Mouse (Mus musculus) midbrain, embryonic 14.5 days (tissue): ENCODE measurements at regions not wholly inside any gene's neighbourhood (a gene's known extent, or its start where the extent isn't known, plus 50 kb on each side); places are given as distances from the start of the nearest gene placed in this dataset.

Experiments used
- ATAC-seq: fragments of 200-750 bp; cut with Nextera tagmentation; 2 replicates; pipeline ENCODE4 v1.8.0; 2017; ENCODE audit warnings: moderate number of reproducible peaks, moderate library complexity; ENCODE audit not compliant: low FRiP score, low TSS enrichment
- DNase-seq: peaks from one replicate; pipeline ENCODE4 v3.0.0-alpha.2; 2015
- H3K27ac ChIP-seq: fragments of 300-500 bp; sonication (generic); replicated peaks from 2 replicates; pipeline ENCODE4 v1.5.1; 2014; ENCODE audit warnings: mild to moderate bottlenecking, low read depth, low read length, moderate library complexity
- H3K27me3 ChIP-seq: fragments of 300-500 bp; sonication (generic); 2 replicates; pipeline ENCODE4 v1.6.1; 2014; ENCODE audit warnings: low read length, control low read depth, mixed read lengths; ENCODE audit not compliant: control insufficient read depth, insufficient read depth
- H3K36me3 ChIP-seq: fragments of 300-500 bp; sonication (generic); 2 replicates; pipeline ENCODE4 v1.6.1; 2014; ENCODE audit warnings: low read length, control low read depth; ENCODE audit not compliant: control insufficient read depth, insufficient read depth
- H3K4me1 ChIP-seq: fragments of 300-500 bp; sonication (generic); 2 replicates; pipeline ENCODE4 v1.6.1; 2014; ENCODE audit warnings: mild to moderate bottlenecking, antibody characterized with exemption, low read length, control low read depth; ENCODE audit not compliant: control insufficient read depth, insufficient read depth
- H3K4me2 ChIP-seq: fragments of 300-500 bp; sonication (generic); 2 replicates; pipeline ENCODE4 v1.6.1; 2014; ENCODE audit warnings: mild to moderate bottlenecking, low read length, moderate library complexity
- H3K4me3 ChIP-seq: fragments of 300-500 bp; sonication (generic); replicated peaks from 2 replicates; pipeline ENCODE4 v1.5.1; 2014; ENCODE audit warnings: low read depth, low read length
- H3K9ac ChIP-seq: fragments of 300-500 bp; sonication (generic); replicated peaks from 2 replicates; pipeline ENCODE4 v1.6.1; 2014; ENCODE audit warnings: mild to moderate bottlenecking, low read length, moderate library complexity
- H3K9me3 ChIP-seq: fragments of 300-500 bp; sonication (generic); 2 replicates; pipeline ENCODE4 v1.6.1; 2016; ENCODE audit warnings: low read length, control low read depth, mixed read lengths; ENCODE audit not compliant: control insufficient read depth
- WGBS: fragments of 180-500 bp; shearing (Covaris S2); extraction: QIAGEN DNeasy Blood & Tissue Kit; methylation state at CpG from one replicate; pipeline ENCODE4 v1.1.7; 2014; 5-methylcytosine and 5-hydroxymethylcytosine counted together

DNA sequence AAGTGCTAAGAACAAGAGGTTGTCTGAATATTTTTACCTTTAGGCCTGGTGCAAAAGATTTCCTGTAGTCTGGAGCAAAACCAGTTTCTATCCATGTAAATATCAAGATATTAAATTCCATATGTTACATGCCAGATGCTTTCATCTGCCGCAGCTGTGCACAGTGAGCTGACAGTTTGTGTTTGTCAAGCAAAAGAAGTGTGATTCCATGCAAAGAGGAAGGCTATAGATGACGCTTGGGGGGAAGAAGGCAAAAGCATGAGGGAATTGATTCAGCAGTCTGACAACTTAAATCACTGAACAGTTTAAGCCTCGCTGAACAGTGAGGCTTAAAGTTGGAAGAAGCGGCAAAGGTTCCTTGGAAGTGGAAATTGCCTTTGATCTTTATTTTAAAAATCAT, 109.2 kb upstream of the Pappa start:
- no peak overlapping the region for H3K9ac ChIP-seq
- 85% methylated on average over 4 of the region's 4 CpGs for WGBS

DNA sequence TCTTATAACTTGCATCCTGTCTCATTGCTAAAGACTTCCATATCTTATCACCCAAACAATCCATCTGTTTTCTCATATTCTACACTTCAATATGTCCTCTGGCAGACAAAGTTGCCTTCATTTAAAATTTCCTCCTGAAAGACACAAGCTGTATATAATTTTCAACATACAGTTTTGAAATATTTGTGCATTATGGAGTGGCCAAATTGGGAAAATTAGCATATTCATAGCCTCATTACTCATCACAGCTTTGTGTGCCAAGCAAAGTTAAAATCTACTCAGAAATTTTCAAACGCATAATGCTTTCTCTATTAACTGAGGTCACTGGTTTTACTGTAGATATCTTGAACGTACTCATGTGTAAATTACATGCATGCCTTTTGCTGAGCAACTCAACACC, 104.5 kb upstream of the Pappa start:
- H3K4me1 ChIP-seq, result no peaks in the 10 kb centered on the region
- H3K36me3 ChIP-seq, result no peaks in the 10 kb centered on the region
- H3K4me2 ChIP-seq, result no peak overlapping the region
- no peak overlapping the region for H3K27ac ChIP-seq
- no peak for DNase-seq
- H3K4me3 ChIP-seq, result no peak overlapping the region
- no peak for ATAC-seq
- H3K9me3 ChIP-seq, result no peaks in the 10 kb centered on the region
- H3K27me3 ChIP-seq, result no peaks in the 10 kb centered on the region
- no peak overlapping the region for H3K9ac ChIP-seq
- WGBS, result 80% methylated on average over 2 of the region's 2 CpGs

More for the DNA sequence above, 109.2 kb upstream of the Pappa start:
- ATAC-seq (no peak), DNase-seq (peak; percentile 1)
- Histone ChIP-seq H3K4me1 (no peaks in the 10 kb centered on the region), H3K9me3 (no peaks in the 10 kb centered on the region), H3K27ac (no peak overlapping the region), H3K4me2 (no peak overlapping the region), H3K4me3 (no peak overlapping the region), H3K36me3 (no peaks in the 10 kb centered on the region), H3K27me3 (no peaks in the 10 kb centered on the region)

DNA sequence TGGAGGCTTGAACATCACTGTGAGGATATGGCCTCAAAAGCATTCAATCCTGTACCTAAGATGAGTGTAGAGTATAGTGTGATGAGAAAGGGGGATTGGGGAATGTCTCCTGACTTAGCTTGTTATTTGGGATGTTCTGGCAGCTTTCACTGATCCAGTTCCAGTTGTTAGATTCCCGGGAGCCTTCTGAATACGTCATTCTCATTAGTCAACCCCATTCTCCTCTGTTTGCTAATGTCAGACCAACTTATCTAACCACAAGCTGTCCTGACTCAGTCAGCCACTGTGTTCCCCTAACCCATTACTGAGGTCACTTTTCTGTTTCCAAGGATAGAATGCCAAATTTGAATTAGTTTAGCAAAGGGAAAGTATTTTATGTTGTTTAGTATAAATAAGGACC, 70.6 kb upstream of the Pappa start:
- no peak for DNase-seq
- H3K4me3 ChIP-seq, result no peak overlapping the region
- no peaks in the 10 kb centered on the region for H3K36me3 ChIP-seq
- H3K9me3 ChIP-seq, result no peaks in the 10 kb centered on the region
- WGBS, result 63% methylated on average over 2 of the region's 2 CpGs
- H3K27ac ChIP-seq, result no peak overlapping the region
- ATAC-seq, result no peak
- no peak overlapping the region for H3K4me2 ChIP-seq
- H3K9ac ChIP-seq, result no peak overlapping the region
- H3K4me1 ChIP-seq, result no peaks in the 10 kb centered on the region
- H3K27me3 ChIP-seq, result no peaks in the 10 kb centered on the region
